Mouse (Mus musculus) brown adipose tissue, adult 24 weeks (tissue): ENCODE results near the gene Mctp1. TPM values are rescaled to one million over a fixed set of nuclear protein-coding genes. Genes with fewer than 3 reads are reported as not detected.

Experiments used
- H3K27ac ChIP-seq: fragments of 200-500 bp; replicated peaks from 2 replicates; pipeline ENCODE4 v1.5.1; 2012; ENCODE audit warnings: low read depth, mild to moderate bottlenecking, low read length
- H3K4me1 ChIP-seq: fragments of 200-500 bp; 2 replicates; pipeline ENCODE4 v1.6.1; 2012; ENCODE audit warnings: low read length, mixed read lengths; ENCODE audit not compliant: control insufficient read depth, insufficient read depth, insufficient read length
- H3K4me3 ChIP-seq: fragments of 200-500 bp; 2 replicates; pipeline ENCODE4 v1.5.1; 2012; ENCODE audit warnings: low read depth, mild to moderate bottlenecking, low read length, moderate library complexity; ENCODE audit not compliant: insufficient read depth
- polyA plus RNA-seq: library from polyadenylated mRNA; stranded (reverse); fragments of >200 nt; gene quantifications from 2 replicates; pipeline ENCODE4 v1.2.4, GENCODE M21; 2012; ENCODE audit not compliant: missing spikeins, insufficient read depth, insufficient read length

The Mctp1 gene
- polyA plus RNA-seq, 1 experiment = 2.3 TPM

GRCm38 (mm10) chr13:76870291-76870690 lies 486.0 kb downstream of the Mctp1 start:
- Histone ChIP-seq H3K4me1 (no peaks in the 10 kb centered on the region), H3K4me3 (no peak overlapping the region), H3K27ac (no peak overlapping the region)

- Histone ChIP-seq H3K4me3 (no peak overlapping the region), H3K4me1 (no peaks in the 10 kb centered on the region), H3K27ac (no peak overlapping the region)
These were observed 493.8 kb downstream of the Mctp1 start for GRCm38 (mm10) chr13:76877887-76878763.

- Histone ChIP-seq H3K4me1 (no peaks in the 10 kb centered on the region), H3K27ac (no peak overlapping the region), H3K4me3 (no peak overlapping the region)
These were observed 494.7 kb downstream of the Mctp1 start for GRCm38 (mm10) chr13:76879008-76879407.

- no peak overlapping the region for H3K4me3 ChIP-seq
- H3K4me1 ChIP-seq = no peaks in the 10 kb centered on the region
- no peak overlapping the region for H3K27ac ChIP-seq
These were observed 500.3 kb downstream of the Mctp1 start for GRCm38 (mm10) chr13:76884517-76885092.

GRCm38 (mm10) chr13:76892987-76893386 lies 508.7 kb downstream of the Mctp1 start:
- no peak overlapping the region for H3K27ac ChIP-seq
- no peak overlapping the region for H3K4me3 ChIP-seq
- no peaks in the 10 kb centered on the region for H3K4me1 ChIP-seq

- Histone ChIP-seq H3K27ac (no peak overlapping the region), H3K4me3 (no peak overlapping the region), H3K4me1 (no peaks in the 10 kb centered on the region)
These were observed 511.6 kb downstream of the Mctp1 start for GRCm38 (mm10) chr13:76895770-76896456.

- no peaks in the 10 kb centered on the region for H3K4me1 ChIP-seq
- H3K4me3 ChIP-seq = no peak overlapping the region
- no peak overlapping the region for H3K27ac ChIP-seq
These were observed 512.1 kb downstream of the Mctp1 start for GRCm38 (mm10) chr13:76896457-76896790.

GRCm38 (mm10) chr13:76918321-76918720 lies 534.0 kb downstream of the Mctp1 start:
- H3K4me3 ChIP-seq = no peak overlapping the region
- no peaks in the 10 kb centered on the region for H3K4me1 ChIP-seq
- no peak overlapping the region for H3K27ac ChIP-seq

- H3K27ac ChIP-seq = no peak overlapping the region
- H3K4me1 ChIP-seq = no peaks in the 10 kb centered on the region
- H3K4me3 ChIP-seq = no peak overlapping the region
These were observed 542.5 kb downstream of the Mctp1 start for GRCm38 (mm10) chr13:76926851-76927250.

- H3K4me3 ChIP-seq = no peak overlapping the region
- no peak overlapping the region for H3K27ac ChIP-seq
These were observed 543.6 kb downstream of the Mctp1 start for GRCm38 (mm10) chr13:76927875-76928440.

GRCm38 (mm10) chr13:76929152-76929551 lies 544.8 kb downstream of the Mctp1 start:
- Histone ChIP-seq H3K4me3 (no peak overlapping the region), H3K27ac (no peak overlapping the region), H3K4me1 (no peaks in the 10 kb centered on the region)

More at GRCm38 (mm10) chr13:76927875-76928440, 543.6 kb downstream of the Mctp1 start:
- no peaks in the 10 kb centered on the region for H3K4me1 ChIP-seq

- no peaks in the 10 kb centered on the region for H3K4me1 ChIP-seq
- H3K4me3 ChIP-seq = no peak overlapping the region
- H3K27ac ChIP-seq = no peak overlapping the region
These were observed 548.6 kb downstream of the Mctp1 start for GRCm38 (mm10) chr13:76932933-76933332.

- Histone ChIP-seq H3K4me1 (no peaks in the 10 kb centered on the region), H3K4me3 (no peak overlapping the region), H3K27ac (no peak overlapping the region)
These were observed 564.9 kb downstream of the Mctp1 start for GRCm38 (mm10) chr13:76949234-76949633.

- H3K4me1 ChIP-seq = no peaks in the 10 kb centered on the region
- H3K27ac ChIP-seq = no peak overlapping the region
- no peak overlapping the region for H3K4me3 ChIP-seq
These were observed 583.3 kb downstream of the Mctp1 start for GRCm38 (mm10) chr13:76967588-76967987.

- no peaks in the 10 kb centered on the region for H3K4me1 ChIP-seq
- H3K4me3 ChIP-seq = no peak overlapping the region
- H3K27ac ChIP-seq = no peak overlapping the region
These were observed 585.1 kb downstream of the Mctp1 start for GRCm38 (mm10) chr13:76969386-76969785.
